Mouse (Mus musculus) C2C12 (cell line): ENCODE measurements around the gene Phf24.

Source experiments
- CEBPB ChIP-seq: IDR thresholded peaks from one replicate; pipeline ENCODE4 v1.6.1; 2011; ENCODE audit warnings: low read depth, mild to moderate bottlenecking, control low read depth, moderate library complexity
- CTCF ChIP-seq: IDR thresholded peaks from one replicate; pipeline ENCODE4 v1.5.1; 2011; ENCODE audit not compliant: control insufficient read depth, insufficient read depth, insufficient read length
- MAX ChIP-seq: IDR thresholded peaks from one replicate; pipeline ENCODE4 v1.6.1; 2011; ENCODE audit warnings: mild to moderate bottlenecking, control low read depth

DNA sequence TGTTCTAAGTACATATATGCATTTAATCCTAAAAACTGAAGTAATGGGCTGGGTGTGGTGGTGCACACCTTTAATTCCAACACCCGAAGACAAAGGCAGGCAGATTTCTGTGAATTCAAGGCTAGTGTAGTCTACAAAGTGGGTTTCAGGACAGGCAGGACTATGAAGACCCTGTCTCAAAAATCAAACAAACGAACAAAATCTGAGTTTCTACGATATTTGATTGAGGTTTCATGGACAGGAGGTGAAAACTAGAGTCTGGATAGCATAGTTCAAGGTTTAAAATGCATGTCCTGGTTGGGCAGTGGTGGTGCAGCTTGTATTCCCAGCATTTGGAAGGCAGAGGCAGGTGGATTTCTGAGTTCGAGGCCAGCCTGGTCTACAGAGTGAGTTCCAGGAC lies 52.8 kb downstream of the Phf24 start, which contains the start of gene 1700022I11Rik:
- no peak for TF ChIP-seq CTCF
- TF ChIP-seq MAX = no peak
- no peak for TF ChIP-seq CEBPB
